Mouse (Mus musculus) intestine, embryonic 16.5 days (tissue): ENCODE results near the gene Gm3233. TPM values are rescaled to one million over a fixed set of nuclear protein-coding genes. Genes with fewer than 3 reads are reported as not detected.
"Not testable (repeated sequence)": the region's sequence is repeated elsewhere in the genome, so short reads cannot be mapped to it uniquely, and the experiment has no call there.

Source experiments
- ATAC-seq: fragments of 200-750 bp; cut with Nextera tagmentation; 2 replicates; pipeline ENCODE4 v1.8.0; 2017; ENCODE audit warnings: moderate TSS enrichment, moderate library complexity
- H3K27ac ChIP-seq: fragments of 300-500 bp; sonication (generic); 2 replicates; pipeline ENCODE4 v1.5.1; 2014; ENCODE audit warnings: mild to moderate bottlenecking, low read length
- H3K27me3 ChIP-seq: fragments of 300-500 bp; sonication (generic); replicated peaks from 2 replicates; pipeline ENCODE4 v1.6.1; 2014; ENCODE audit warnings: low read length, control low read depth, mixed read lengths; ENCODE audit not compliant: control insufficient read depth, insufficient read depth
- H3K36me3 ChIP-seq: fragments of 300-500 bp; sonication (generic); 2 replicates; pipeline ENCODE4 v1.6.1; 2014; ENCODE audit warnings: low read length, control low read depth; ENCODE audit not compliant: control insufficient read depth, insufficient read depth
- H3K4me1 ChIP-seq: fragments of 300-500 bp; sonication (generic); 2 replicates; pipeline ENCODE4 v1.6.1; 2014; ENCODE audit warnings: low read length, control low read depth, mixed read lengths; ENCODE audit not compliant: control insufficient read depth, insufficient read depth
- H3K4me2 ChIP-seq: fragments of 300-500 bp; sonication (generic); 2 replicates; pipeline ENCODE4 v1.6.1; 2014; ENCODE audit warnings: low read depth, low read length, control low read depth
- H3K4me3 ChIP-seq: fragments of 300-500 bp; sonication (generic); 2 replicates; pipeline ENCODE4 v1.5.1; 2014; ENCODE audit warnings: mild to moderate bottlenecking, low read length
- H3K9ac ChIP-seq: fragments of 300-500 bp; sonication (generic); 2 replicates; pipeline ENCODE4 v1.6.1; 2014; ENCODE audit warnings: low read depth, low read length
- H3K9me3 ChIP-seq: fragments of 300-500 bp; sonication (generic); 2 replicates; pipeline ENCODE4 v1.6.1; 2016; ENCODE audit warnings: low read length, control low read depth; ENCODE audit not compliant: control insufficient read depth
- WGBS: fragments of 180-500 bp; shearing (Covaris S2); extraction: QIAGEN DNeasy Blood & Tissue Kit; methylation state at CpG from one replicate; pipeline ENCODE4 v1.1.7; 2014; 5-methylcytosine and 5-hydroxymethylcytosine counted together
- polyA plus RNA-seq: library from polyadenylated mRNA; unstranded; fragments of >200 nt; fragmentation: Nextera tagmentation; extraction: Ambion mirVana; gene quantifications from 2 replicates; pipeline ENCODE4 v1.2.1, GENCODE M21; 2015

The Gm3233 gene
- polyA plus RNA-seq, 1 experiment from 2014 or later: not detected

DNA sequence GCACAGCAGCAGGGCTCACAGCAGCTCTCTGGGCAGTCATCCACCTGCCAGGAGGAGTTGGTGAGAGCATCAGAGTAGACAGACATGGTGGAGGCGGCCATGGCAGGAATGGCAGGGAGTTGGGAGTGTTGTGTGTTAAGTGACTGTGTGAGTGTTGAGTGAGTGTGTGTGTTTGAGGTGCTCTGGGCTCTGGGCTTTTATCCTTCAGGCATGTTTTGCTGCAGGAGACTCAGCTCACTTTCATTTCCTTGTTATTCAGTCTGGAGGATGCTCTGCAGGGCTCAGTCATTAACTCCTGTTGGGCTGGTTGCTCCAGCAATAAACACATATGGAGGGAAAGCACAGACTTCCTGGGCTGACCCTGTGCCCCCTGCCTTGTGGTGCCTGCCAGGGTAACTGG, 23.0 kb upstream of the Gm3233 start, which contains the start of gene Gm3250:
TSS of gene Gm3250 (minus strand) at position 101 of the 400 bp plus-strand sequence.
- not testable (repeated sequence) for H3K36me3 ChIP-seq, H3K27ac ChIP-seq, ATAC-seq, H3K4me3 ChIP-seq, H3K4me1 ChIP-seq, H3K4me2 ChIP-seq, H3K27me3 ChIP-seq, H3K9me3 ChIP-seq, H3K9ac ChIP-seq
- WGBS: 88% methylated on average over 1 of the region's 1 CpGs

DNA sequence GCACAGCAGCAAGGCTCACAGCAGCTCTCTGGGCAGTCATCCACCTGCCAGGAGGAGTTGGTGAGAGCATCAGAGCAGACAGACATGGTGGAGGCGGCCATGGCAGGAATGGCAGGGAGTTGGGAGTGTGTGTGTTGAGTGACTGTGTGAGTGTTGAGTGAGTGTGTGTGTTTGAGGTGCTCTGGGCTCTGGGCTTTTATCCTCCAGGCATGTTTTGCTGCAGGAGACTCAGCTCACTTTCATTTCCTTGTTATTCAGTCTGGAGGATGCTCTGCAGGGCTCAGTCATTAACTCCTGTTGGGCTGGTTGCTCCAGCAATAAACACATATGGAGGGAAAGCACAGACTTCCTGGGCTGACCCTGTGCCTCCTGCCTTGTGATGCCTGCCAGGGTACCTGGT, 17.4 kb upstream of the Gm3233 start, which contains the start of gene Gm7138:
TSS of gene Gm7138 (minus strand) at position 101 of the 400 bp plus-strand sequence.
- not testable (repeated sequence) for H3K27ac ChIP-seq, H3K27me3 ChIP-seq, H3K4me2 ChIP-seq, H3K9me3 ChIP-seq, H3K4me3 ChIP-seq, ATAC-seq, H3K36me3 ChIP-seq, H3K9ac ChIP-seq, H3K4me1 ChIP-seq
- WGBS: 50% methylated on average over 1 of the region's 1 CpGs

DNA sequence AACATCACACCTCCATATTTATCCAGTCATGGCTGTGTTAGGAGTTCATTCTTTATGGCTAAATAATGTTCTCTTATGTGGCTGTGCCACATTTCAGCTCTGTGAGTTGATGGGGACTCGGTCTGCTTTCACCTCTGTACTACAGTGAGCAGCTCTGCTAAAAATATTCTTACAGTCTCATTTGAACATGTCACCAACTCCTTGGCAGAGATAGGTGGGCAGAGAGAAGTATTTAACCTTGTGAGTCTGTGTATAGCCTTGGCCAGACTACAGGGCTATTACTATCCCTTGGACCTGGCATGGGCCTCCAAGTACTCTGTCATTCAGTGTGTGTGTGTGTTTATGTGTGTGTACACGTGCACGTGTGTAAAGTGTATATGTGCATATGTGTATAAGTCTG, 12.7 kb upstream of the Gm3233 start:
- ATAC-seq, H3K27ac ChIP-seq, H3K9me3 ChIP-seq, H3K36me3 ChIP-seq, H3K27me3 ChIP-seq, H3K4me2 ChIP-seq, H3K4me3 ChIP-seq, H3K9ac ChIP-seq, H3K4me1 ChIP-seq: not testable (repeated sequence)
- WGBS: 80% methylated on average over 1 of the region's 3 CpGs

DNA sequence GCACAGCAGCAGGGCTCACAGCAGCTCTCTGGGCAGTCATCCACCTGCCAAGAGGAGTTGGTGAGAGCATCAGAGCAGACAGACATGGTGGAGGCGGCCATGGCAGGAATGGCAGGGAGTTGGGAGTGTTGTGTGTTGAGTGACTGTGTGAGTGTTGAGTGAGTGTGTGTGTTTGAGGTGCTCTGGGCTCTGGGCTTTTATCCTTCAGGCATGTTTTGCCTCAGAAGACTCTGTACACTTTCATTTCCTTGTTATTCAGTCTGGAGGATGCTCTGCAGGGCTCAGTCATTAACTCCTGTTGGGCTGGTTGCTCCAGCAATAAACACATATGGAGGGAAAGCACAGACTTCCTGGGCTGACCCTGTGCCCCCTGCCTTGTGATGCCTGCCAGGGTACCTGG, 11.7 kb upstream of the Gm3233 start, which contains the start of gene Gm3238:
TSS of gene Gm3238 (minus strand) at position 101 of the 400 bp plus-strand sequence.
- not testable (repeated sequence) for H3K27me3 ChIP-seq, H3K9ac ChIP-seq, H3K9me3 ChIP-seq, H3K4me1 ChIP-seq, H3K4me3 ChIP-seq, H3K4me2 ChIP-seq, H3K36me3 ChIP-seq, ATAC-seq, H3K27ac ChIP-seq
- WGBS: no CpG with 5 or more reads among the region's 1 CpGs

DNA sequence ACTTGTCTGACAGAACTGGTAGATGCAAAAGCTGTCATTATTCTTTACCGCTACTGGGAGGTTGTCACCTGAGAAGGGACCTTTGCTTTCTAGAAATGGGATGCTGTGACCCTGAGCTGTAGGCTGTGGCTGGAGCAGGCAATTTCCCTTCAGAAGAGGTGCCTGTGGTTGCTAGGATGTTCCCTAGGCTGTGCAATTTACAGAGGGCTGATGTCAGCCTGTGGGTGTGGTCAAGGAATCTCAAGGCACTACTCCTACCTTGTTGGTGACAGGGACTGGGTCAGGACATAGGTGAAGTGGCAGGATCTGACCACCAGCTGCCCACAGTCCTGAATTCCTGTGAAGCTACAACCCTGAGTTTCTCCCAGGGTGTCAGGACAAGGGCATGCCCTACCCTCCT, 10.2 kb upstream of the Gm3233 start:
- no peaks in the 10 kb centered on the region for H3K4me1 ChIP-seq
- H3K4me3 ChIP-seq: no peak overlapping the region
- H3K4me2 ChIP-seq: no peak overlapping the region
- no peaks in the 10 kb centered on the region for H3K9me3 ChIP-seq
- no peaks in the 10 kb centered on the region for H3K27me3 ChIP-seq
- H3K27ac ChIP-seq: no peak overlapping the region
- ATAC-seq: no peak
- H3K9ac ChIP-seq: no peak overlapping the region
- H3K36me3 ChIP-seq: no peaks in the 10 kb centered on the region
- 85% methylated on average over 1 of the region's 1 CpGs for WGBS

DNA sequence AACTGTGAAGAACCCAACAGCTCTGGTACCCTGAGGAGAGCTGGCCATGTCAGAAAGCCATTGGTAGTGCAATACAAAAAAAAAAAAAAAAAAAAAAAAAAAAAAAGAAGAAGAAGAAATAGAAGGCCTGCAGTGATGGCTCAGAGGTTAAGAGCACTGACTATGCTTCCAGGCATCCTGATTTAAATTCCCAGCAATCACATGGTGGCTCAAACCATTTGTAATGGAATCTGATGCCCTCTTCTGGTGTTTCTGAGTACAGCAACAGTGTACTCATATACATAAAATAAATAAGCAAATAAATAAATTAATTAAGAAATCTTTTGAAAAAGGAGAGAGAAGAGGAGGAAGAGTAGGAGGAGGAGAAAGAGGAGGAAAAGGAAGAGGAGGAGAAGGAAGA, 6.0 kb downstream of the Gm3233 start:
- Histone ChIP-seq H3K4me2 (no peak overlapping the region), H3K36me3 (no peaks in the 10 kb centered on the region), H3K27me3 (no peaks in the 10 kb centered on the region), H3K27ac (no peak overlapping the region), H3K4me3 (no peak overlapping the region), H3K9me3 (no peaks in the 10 kb centered on the region), H3K4me1 (no peaks in the 10 kb centered on the region), H3K9ac (no peak overlapping the region)
- ATAC-seq: no peak

DNA sequence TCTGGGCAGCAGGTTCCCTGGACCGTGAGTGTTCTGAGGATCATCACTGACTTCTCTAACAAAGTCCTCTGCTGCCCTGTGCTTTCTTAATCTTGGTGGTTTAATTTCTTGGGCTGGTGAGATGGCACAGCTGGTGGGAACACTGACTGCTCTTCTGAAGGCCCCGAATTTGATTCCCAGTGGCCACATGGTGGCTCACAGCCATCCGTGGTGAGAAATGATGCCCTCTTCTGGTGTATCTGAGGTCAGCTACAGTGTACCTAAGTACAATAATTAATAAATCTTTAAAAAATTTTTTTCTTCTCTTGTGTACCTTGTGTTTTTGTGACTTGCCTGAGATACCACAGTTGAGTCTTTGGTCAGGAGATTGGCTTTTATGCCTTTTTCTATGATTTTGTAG, 7.2 kb downstream of the Gm3233 start:
- not testable (repeated sequence) for H3K27me3 ChIP-seq

DNA sequence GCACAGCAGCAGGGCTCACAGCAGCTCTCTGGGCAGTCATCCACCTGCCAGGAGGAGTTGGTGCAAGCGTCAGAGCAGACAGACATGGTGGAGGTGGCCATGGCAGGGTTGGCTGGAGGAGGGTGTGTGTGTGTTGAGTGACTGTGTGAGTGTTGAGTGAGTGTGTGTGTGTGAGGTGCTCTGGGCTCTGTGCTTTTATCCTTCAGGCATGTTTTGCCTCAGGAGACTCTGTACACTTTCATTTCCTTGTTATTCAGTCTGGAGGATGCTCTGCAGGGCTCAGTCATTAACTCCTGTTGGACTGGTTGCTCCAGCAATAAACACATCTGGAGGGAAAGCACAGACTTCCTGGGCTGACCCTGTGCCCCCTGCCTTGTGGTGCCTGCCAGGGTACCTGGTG, 8.2 kb downstream of the Gm3233 start, which contains the start of gene Gm9736:
TSS of gene Gm9736 (minus strand) at position 101 of the 400 bp plus-strand sequence.
- not testable (repeated sequence) for H3K4me2 ChIP-seq, H3K4me1 ChIP-seq, ATAC-seq, H3K9me3 ChIP-seq, H3K27me3 ChIP-seq, H3K36me3 ChIP-seq, H3K27ac ChIP-seq, H3K9ac ChIP-seq, H3K4me3 ChIP-seq
- WGBS: 75% methylated on average over 1 of the region's 1 CpGs

More for the DNA sequence above, 7.2 kb downstream of the Gm3233 start:
- not testable (repeated sequence) for H3K4me3 ChIP-seq, ATAC-seq, H3K27ac ChIP-seq, H3K36me3 ChIP-seq, H3K4me1 ChIP-seq, H3K9me3 ChIP-seq, H3K9ac ChIP-seq, H3K4me2 ChIP-seq
- 56% methylated on average over 3 of the region's 3 CpGs for WGBS

DNA sequence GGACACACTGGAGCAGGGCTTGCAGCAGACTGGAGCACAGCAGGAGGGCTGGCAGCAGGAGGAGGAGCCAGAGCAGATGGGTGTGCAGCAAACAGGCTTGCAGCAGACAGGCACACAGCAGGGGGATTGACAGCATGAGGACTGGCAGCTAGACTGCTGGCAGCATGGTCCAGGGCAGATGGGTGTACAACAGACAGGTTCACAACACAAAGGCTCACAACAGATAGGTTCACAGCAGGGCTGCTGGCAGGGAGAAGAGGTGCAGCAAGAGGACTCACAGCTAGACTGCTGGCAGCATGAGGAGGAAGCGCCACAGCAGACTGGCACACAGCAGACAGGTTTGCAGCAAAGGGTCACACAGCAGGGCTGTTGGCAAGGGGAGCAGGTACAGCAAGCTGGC, 8.8 kb downstream of the Gm3233 start:
- not testable (repeated sequence) for H3K9ac ChIP-seq, H3K4me1 ChIP-seq

DNA sequence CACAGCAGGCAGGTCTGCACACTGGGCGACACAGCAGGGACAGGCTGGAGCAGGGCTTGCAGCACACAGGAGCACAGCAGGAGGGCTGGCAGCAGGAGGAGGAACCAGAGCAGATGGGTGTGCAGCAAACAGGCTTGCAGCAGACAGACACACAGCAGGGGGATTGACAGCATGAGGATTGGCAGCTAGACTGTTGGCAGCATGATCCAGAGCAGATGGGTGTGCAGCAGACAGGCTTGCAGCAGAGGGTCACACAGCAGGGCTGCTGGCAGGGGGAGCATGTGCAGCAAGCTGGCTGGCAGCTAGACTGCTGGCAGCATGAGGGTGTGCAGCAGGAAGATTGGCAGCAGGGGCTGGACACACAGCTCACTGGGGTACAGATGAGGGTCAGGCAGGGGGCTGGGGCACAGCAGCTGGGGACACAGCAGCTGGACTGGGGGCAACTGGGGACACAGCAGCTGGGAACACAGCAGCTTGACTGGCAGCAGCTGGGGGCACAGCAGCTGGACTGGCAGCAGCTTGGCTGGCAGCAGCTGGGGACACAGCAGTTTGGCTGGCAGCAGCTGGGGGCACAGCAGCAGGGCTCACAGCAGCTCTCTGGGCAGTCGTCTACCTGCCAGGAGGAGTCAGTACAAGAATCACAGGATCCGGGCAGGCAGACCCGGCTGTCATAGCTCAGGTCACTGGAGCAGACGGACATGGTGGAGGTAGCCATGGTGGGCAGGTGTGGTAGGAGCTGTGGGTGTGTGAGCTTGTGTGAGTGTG, 17.4 kb downstream of the Gm3233 start, which contains the start of gene Gm18596:
TSS of gene Gm18596 (minus strand) at position 715 of the 765 bp plus-strand sequence.
- H3K4me2 ChIP-seq, H3K36me3 ChIP-seq, H3K9me3 ChIP-seq, ATAC-seq, H3K9ac ChIP-seq, H3K27ac ChIP-seq, H3K4me1 ChIP-seq, H3K4me3 ChIP-seq, H3K27me3 ChIP-seq: not testable (repeated sequence)
- WGBS: 60% methylated on average over 4 of the region's 5 CpGs

More for the DNA sequence above, 8.8 kb downstream of the Gm3233 start:
- 62% methylated on average over 1 of the region's 1 CpGs for WGBS
- not testable (repeated sequence) for H3K27ac ChIP-seq, H3K9me3 ChIP-seq, H3K4me2 ChIP-seq, H3K36me3 ChIP-seq, ATAC-seq, H3K4me3 ChIP-seq, H3K27me3 ChIP-seq
